Mouse (Mus musculus) heart, adult 8-10 months (tissue): ENCODE results near the gene Ephx3. TPM values are rescaled to one million over a fixed set of nuclear protein-coding genes. Genes with fewer than 3 reads are reported as not detected.
"Not testable (repeated sequence)": the region's sequence is repeated elsewhere in the genome, so short reads cannot be mapped to it uniquely, and the experiment has no call there.

Source experiments
- DNase-seq: peaks from one replicate; pipeline ENCODE4 v3.0.0; 2022; ENCODE audit warnings: low spot score
- total RNA-seq, 4 experiments: library from RNA; stranded (reverse); gene quantifications; 2 replicates each; pipeline ENCODE4 v1.2.4; 2022

Gene Ephx3
- 1 to 10 TPM in 1 of 4 experiments, under 1 TPM in 3; 0.40 to 1.4 (median 0.69) TPM for total RNA-seq

DNA sequence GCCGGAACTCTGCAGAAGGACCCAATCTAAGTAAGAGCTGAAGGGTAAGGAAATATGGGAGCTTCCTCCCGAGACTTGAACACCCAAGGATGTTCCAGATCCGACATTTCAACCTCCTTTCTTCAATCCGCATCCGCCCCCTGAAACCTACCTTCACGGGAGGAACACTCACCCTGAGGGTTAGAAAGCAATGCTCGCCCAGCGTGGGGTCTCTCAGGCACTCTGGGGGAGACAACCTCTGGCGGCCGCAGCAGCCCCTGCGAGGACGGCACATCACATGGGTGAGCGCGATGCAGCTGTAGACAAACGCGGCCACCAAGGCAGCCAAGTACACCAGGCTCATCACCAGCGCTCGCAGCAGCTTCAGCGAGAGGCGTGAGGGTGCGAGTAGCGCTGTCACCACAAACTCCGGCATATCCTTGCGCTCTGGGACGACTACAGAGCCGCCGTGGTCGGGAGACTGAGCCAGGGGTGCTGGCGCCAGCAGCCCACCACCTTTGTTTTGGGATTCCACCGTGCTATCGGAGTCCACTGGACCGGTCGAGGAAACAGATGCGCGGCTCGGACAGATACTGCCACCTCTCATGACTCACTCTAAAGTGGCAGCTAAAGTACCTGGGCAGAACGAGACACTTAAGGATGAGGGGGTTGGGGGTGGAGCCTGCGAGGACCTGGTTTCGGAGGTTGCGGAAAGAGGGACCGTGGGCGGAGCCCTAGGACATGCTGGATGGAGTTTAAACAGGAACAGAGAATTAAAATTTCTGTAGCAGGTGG lies at the start of gene Ephx3:
Gene Ephx3 (minus strand): TSS at position 687 of the 774 bp plus-strand sequence.
- no peak for DNase-seq

DNA sequence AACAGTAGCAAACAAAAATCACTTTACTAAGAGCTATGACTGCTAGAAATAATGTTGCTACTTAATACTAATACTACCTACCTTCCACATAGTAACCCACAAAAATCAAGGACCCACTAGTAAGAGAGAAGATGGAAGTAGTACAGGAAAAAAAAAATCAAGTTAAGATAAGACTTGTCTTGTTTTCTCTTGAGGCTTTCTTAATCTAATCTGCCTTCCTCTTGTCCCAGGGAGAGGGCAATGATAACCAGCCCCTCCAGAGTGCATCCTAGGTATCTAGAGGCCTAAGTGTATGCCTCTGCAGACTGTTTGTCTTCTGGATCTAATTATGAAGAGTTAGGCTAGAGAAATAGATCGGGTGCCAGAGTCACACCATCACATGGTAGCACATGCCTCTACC lies 49.2 kb upstream of the Ephx3 start:
- no peak for DNase-seq

DNA sequence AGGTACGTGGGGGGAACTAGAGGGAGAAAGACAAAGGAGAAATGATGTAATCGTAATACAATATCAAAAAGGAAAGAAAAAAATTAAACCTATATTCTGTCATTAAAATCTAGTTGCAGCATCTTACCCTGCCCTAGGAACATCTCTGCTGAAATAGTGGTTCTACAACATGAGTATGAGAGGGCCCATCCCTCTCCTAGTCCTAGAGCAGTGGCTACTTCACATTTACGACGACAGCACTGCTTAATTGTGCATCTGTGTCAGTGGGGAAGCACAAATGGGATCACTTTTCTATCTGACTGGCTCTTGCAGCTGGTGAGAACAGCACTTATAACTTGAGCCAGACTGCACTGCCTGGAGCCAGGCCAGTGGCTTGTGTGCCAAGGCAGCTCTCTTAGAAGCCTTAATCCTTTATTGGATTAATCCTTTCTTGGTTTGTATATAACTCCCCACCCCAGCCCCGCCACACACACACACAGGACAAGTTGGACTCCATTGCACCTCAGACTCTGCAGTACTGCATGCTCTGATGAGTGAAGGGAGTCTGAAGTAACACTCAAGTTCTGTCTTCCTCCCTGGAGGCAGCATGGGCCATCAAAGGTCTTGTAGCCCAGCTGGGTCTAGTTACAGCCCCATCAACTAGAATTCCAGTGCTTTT lies 46.3 kb upstream of the Ephx3 start:
- peak; percentile 55 for DNase-seq

DNA sequence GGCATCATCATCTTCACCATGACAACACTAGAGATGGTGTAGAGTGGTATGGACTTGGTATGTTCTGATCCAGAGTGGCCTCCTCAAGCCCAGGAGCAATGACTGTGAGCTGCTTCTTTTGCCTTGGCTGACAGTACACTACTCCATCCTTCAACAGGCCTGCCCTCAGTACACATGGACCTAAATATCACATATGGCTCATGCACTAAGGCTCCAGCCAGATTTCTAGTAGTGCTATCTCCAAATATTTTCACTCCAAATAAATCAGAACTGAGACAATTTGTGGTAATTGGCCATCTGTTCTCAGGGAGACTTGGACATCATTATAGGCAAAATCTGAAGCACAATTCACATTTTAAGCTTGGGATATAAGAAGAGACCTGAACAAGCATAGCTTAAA lies 43.8 kb upstream of the Ephx3 start:
- no peak for DNase-seq

DNA sequence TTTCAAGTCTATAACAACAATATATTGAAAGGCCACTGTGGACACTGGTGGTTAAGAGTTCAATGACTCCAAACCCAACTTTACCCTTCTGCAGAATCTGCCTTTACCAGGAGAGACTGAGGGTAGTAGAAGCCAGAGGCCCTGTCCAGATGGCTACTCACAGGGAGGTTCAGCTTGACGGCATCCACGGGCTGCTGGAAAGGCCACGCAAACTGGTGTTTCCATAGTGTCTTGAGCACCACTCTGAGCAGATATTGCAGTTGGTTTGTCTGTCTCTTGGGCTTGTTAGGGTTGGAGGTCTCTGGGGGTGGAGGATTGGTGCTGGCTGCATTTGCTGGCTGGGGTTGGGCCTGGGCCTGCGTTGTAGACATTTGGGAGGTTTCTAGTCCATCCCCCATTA lies 39.9 kb upstream of the Ephx3 start:
- no peak for DNase-seq

DNA sequence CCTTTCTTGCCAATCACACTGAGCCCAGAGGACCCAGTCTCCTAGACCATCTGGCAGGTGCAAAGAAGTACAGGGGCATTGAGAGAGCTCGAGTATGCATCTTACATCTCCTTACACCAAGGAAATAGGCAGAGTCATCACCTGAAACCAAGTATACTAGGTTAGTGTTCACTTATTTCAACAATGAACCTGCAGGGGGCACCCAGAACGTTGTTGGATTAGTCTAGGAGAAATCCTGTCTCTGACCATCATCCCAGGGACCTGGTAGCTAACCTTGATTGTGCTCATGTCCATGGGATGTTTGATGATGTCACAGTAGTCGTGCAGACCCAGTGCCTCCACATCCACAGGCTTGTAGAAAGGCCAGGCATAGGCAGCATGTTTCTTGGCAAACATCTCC lies 31.5 kb upstream of the Ephx3 start:
- no peak for DNase-seq

DNA sequence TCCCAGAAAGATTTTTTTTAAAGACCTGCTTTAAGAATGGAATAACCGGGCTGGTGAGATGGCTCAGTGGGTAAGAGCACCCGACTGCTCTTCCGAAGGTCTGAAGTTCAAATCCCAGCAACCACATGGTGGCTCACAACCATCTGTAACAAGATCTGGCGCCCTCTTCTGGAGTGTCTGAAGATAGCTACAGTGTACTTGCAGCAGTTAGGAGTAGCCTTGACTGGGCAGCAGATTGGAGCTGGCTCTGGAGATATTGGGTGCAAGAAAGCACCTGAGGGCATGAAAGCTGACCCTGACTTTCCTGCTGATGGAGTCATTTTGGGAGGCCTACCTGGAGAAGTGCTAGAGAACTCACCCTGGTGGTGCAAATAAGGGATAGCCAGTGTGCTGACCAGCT lies 26.2 kb upstream of the Ephx3 start:
- DNase-seq, result not testable (repeated sequence)

DNA sequence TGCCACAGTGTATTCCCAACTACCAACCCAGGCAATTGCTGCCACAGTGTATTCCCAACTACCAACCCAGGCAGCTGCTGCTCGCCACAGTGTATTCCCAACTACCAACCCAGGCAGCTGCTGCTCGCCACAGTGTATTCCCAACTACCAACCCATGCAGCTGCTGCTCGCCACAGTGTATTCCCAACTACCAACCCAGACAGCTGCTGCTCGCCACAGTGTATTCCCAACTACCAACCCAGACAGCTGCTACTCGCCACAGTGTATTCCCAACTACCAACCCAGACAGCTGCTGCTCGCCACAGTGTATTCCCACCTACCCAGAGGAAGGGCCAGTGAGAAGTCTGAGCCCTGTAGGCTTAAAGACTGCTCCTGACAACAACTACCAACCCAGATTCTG lies 22.2 kb upstream of the Ephx3 start:
- DNase-seq, result not testable (repeated sequence)

DNA sequence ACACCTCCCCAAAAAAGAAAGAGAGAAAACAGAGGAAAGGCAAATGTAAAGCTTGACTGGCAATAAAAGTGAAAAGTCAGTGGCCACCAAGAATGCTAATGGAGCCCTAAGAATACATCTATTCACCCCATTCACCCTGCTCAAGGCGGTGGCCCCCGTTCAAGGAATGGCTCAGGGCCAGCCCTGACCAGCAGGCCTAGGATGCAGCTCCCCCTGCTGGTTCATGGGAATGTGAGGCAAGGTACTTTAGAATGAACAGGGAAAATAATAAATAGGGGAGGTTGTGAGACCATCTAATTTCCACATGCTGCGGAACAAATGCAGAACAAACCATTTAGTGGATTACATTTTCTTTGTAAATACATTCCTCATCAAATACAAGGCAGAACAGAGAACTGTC lies 20.4 kb upstream of the Ephx3 start:
- DNase-seq, result peak; percentile 69

DNA sequence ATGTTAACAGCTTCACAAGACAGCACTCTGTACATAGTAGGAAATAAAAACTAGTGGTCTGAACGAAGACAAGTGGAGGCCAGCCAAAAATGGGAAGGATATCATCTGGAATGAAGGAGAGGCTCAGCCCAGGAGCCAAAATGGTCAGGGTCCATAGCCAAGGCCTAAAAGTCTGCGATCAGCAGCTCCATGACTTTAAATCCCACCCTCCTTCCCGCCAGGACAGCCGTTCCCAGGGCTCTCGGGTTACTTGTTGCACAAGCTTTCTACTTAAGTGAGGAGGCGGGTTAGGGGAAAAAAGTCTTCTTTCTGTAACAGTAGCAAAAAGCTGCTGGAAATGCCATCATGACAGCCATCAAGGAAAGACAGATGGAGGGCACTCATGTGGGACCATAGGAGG lies 19.8 kb upstream of the Ephx3 start:
- DNase-seq, result peak; percentile 36

DNA sequence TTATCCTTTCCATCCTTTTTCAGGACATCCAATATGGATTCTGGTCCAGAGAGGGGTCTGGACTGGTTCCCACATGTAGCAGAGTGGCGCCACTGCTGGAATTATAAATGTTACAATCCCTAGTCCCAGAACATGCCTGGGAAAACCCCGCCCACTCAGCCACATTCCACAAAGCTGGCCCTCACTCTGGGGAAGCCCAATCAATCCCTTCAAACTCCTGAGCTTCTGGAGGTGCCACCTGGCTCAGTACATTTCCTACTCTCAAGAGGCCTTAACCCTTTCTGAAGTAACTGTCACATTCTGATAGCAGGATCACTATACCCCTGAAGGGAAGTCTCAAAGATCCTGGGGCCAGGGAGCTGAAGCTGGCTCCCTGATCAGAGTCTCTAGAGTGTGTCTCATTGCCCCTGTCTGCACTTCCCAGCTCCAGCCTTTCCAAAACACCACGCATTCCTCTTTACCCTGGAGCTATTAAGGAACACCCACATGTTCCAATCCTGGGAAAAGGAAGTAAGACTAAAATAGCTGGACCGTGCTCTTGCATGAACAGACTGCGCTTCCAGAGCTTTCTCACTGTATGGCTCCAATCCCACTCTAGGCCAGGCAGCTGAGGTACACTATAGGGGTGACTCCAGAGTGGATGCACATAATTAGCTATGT lies 18.4 kb upstream of the Ephx3 start:
- DNase-seq, result peak; percentile 63

DNA sequence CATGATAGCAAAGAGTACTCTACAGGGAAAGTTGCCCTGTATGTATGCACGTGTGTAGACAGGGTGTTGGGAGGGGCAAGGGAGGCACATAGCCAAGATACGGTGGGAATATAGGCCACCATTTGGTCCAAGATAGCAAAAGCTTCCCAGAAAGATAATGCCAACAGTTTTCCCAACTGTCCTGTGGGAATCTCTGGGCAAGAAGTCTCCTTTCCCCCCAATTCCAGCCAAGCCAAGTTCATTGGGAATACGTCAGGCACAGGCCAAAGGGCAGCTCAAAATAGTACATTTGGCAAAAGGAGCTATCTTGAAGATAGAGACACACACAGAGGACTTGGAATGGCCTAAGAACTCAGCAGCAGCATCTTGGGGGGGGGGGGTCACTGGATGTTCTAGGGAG lies 16.0 kb upstream of the Ephx3 start:
- DNase-seq, result peak; percentile 51

DNA sequence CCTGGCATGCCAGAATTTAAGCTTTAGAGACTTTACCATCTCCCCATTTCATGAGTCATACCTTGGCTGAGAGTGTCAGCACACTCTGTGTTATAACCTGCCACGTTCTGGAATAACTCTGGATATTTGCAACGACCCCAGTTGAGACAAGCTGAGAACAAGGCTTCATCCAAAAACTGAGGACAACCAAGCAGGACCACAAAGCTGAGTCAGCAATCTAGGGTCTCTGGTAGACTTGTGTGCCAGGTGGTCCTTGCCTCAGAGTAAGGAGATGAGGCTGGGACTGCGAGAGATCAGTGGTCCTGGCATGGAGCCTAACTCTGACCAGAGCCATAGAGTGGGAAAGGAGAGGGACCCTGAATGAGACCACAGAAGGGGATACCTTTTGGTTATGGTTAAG lies 13.6 kb upstream of the Ephx3 start:
- no peak for DNase-seq

DNA sequence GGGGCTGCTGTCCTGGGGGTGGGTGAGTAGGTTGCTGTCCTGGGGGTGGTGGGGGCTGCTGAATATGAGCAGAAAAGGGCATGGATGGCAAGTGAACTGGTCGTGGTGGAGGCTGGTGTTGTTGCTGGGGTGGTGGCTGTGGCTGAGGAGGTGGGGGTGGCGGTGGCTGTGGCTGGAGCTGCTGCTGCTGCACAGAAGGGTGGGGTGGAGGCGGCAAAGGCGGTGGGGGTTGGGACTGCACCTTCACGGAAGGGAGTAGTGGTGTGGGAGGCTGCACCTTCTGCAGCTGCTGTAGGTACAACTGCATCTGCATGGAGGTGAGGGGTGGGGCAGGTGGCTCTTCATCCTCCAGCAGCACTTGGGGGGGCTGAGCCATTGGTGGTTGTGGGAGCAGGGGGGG lies 11.7 kb upstream of the Ephx3 start:
- no peak for DNase-seq

DNA sequence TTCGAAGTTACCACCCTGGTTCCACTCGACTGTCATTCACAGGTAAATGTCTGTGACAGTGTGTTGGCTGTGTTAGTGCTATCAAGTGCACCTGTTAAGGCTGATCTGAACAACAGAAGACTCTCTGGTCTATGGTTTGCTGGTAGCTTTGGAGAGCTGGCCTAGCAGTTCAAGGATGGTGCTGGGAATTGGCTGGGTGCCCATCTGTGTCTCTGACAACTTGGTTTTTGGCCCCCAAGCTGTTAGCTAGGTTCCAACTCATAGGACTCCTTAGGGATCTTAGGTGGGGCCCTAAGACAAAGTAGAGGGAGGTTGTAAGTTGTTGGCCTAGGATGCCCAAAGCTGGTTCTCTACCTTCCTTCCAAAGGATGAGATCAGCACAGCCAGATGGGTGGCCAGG lies 10.4 kb upstream of the Ephx3 start:
- DNase-seq, result no peak

DNA sequence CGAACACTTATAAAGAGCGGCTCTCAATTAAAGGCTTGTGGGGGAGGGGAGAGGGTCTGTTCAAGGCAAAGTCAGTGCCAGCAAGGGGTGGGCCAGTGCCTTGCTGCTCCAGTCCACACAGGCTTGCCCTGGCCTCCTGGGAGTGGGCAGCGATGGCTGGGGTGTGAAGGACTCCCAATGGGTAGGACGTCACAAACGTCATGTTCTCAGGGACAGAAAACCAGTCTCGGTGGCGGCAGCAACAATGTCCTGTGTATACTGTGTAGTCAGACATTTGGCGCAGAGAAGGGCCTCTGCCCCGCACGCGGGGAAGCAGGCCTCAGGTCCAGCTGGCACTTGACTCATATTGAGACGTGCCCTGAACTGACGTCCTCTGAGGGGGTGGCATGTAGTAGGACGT lies 7.8 kb upstream of the Ephx3 start:
- no peak for DNase-seq

DNA sequence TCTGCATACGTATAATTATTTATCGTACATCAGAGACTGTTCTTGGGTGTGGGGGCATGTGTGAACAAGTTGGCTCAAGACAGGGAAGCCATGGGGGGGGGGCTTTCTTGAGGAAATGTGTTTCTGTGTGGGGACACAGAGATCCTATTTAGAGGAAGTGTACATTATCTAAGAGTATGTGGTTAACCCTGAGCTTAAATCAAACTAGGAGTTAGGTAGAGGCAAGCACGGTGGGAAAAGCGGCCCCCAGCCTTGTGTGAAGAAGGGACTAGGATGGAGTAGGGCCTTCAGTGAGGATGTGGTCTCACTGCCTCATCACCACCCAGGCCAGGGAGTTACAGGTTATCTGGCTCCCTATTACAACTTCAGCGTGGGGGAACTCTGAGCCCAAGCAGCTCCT lies 6.4 kb upstream of the Ephx3 start:
- DNase-seq, result no peak

DNA sequence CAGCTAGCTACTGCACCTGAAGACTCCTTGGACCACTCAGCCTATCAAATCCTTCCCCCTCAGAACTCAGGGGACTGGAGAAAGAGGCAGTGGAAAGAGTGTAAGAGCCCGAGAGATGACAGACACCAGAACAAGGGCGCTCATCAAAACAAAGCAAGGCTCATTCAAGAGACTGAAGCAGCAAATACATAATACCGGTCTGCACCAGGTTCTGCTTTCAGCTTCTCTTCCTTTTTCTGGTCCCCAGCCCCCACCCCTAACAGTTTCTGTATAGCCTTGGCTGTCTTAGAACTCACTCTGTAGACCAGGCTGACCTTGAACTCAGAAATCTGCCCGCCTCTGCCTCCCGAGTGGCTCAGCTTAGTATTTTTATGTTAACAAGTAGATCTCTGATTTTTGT lies 3.7 kb upstream of the Ephx3 start:
- no peak for DNase-seq

DNA sequence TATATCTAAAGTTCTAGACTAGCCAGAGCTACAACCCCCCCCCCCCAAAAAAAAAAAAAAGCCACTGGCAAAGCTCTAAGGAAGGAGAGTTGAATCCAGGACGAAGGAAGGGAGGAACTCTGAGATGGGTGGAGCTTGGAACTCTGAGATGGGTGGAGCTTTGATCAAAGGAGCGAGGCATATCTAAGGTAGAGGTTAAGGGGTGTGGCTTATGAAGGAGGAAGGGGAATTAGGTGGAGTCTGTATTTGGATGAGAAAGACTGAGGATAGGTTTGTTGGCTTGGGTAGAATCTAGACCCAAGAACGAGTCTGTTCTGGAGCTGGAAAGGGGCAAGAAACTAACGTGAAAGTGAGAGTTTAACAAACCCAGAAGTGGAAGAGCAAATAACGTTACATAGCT lies 501 bp upstream of the Ephx3 start:
- no peak for DNase-seq

DNA sequence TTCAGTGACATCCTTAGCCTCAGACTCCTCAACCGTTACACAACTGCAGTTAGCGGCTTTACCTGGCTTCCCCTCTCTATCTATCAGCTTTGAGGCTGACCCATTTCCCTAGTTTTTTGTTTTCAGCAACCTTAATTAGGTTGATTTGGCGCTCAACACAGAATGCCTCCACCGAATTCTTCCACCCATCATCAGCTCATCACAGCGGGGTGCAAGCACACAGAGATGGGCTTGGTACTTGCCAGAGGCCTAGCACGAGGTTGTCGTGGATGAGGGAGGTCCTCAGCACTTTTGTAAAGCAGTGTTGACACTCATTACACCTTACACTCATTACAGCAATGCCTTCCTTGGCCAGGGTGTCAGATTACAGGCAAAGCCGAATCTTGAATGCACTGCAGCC lies 6.3 kb downstream of the Ephx3 start:
- no peak for DNase-seq

DNA sequence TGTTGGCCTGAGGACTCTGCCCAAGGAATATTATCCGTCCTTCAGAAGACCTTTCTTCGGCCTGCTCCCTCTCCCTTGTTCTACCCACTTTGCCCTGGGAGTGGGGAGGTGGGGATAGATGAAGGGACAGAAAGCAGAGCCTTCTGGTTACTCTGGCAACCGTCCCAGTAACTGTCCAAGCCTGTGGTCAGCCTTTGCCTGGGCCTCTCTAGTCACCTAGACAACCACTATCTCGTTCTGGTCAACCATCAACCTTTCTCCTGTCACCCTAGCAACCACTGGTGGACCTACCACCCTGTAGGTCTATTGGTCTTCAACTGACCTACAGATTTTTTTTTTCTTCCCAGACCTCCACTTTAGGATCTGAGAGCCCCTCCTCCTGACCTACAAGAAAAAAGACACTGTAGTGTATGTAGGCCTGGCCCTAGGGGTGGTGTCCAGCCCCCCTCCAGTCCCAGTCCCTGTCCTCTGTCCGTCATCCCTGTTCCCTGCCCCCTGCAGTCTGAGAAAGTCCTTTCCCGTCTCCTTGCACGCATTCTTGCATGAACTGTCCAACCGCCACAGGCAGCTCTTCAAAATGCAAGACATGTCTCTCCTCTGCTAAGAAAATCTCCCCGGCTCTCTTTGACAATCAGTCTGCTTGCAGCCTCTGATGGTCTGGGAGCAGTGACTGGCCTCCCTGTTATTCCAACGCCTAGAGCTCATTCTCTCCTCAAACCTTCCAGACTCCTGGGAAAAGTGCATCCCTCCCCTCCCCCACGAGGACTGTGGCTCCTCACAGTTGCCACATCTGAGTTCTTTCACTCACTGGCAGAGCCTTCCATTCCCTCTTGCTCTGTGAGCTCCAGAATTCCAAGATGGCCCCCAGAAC lies 9.5 kb downstream of the Ephx3 start:
- DNase-seq, result no peak

DNA sequence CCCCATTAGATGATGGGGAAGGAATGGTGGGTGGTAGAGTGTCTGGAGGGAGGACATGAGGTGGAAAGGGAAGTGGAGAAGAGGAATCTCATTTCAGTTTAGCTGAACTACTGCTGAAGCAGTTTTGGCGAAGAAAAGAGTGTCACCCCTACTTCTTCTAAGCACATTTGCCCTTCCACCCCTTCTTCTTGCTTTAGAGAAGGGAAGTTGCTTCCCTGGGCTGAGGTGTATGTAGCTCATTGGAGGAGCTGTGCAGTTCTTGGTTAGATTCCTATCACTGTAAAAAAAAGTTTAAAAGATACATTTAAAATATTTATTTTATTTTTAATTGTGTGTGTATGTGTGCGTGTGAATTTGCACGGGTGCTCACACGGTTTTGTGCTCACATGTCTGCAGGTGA lies 12.4 kb downstream of the Ephx3 start:
- DNase-seq, result no peak
